In genomic region chr12:104738931-104739330, GRCm38 (mm10) we compare ENCODE assay signal across 20 mouse cellular contexts. TPM values are rescaled to one million over a fixed set of nuclear protein-coding genes. Genes with fewer than 3 reads are reported as not detected.
DNase-seq lines count a peak whose midpoint lies in the region; ATAC-seq and TF ChIP-seq lines count a peak whose summit lies in the region.
"Had no signal": no experiment of that assay in that cellular context is flagged by ENCODE, and none has a peak within 500 bp of the region (broad histone marks: within the 10 kb centered on the region; RNA-seq: fewer than 3 reads in every experiment).

No protein-coding gene starts in this region.

- no peak for TF ChIP-seq CTCF in stomach, postnatal 0 days (IDR thresholded peaks at IDR 0.05; ENCODE audit: low read depth)

- no peak overlapping the region for H3K4me2 ChIP-seq in embryonic facial prominence, embryonic 14.5 days (ENCODE audit: low read depth, low read length)
- H3K4me2 ChIP-seq in midbrain, embryonic 13.5 days (replicated peaks): no peak overlapping the region
- H3K4me2 ChIP-seq in midbrain, embryonic 14.5 days (ENCODE audit: low read length): no peak overlapping the region
- H3K4me2 ChIP-seq in forebrain, embryonic 16.5 days (ENCODE audit: low read length): no peak overlapping the region
- H3K4me2 ChIP-seq in stomach, postnatal 0 days (replicated peaks; ENCODE audit: low read depth): no peak overlapping the region
- H3K4me2 ChIP-seq in intestine, embryonic 16.5 days (ENCODE audit: low read depth, low read length): no peak overlapping the region
- H3K4me2 ChIP-seq: heart, embryonic 12.5 days; limb, embryonic 15.5 days; liver, embryonic 15.5 days; lung, embryonic 15.5 days; midbrain, embryonic 15.5 days; neural tube, embryonic 12.5 days had no signal

- peaks cover 16% of the 10 kb centered on the region for H3K4me1 ChIP-seq in embryonic facial prominence, embryonic 14.5 days (ENCODE audit: control insufficient read depth, insufficient read depth, low read length)
- peaks cover 59% of the 10 kb centered on the region for H3K4me1 ChIP-seq in embryonic facial prominence, embryonic 10.5 days
- peaks cover 81% of the 10 kb centered on the region for H3K4me1 ChIP-seq in midbrain, embryonic 13.5 days (replicated peaks)
- H3K4me1 ChIP-seq in midbrain, embryonic 14.5 days (ENCODE audit: control insufficient read depth, insufficient read depth, low read length): peaks cover 44% of the 10 kb centered on the region
- H3K4me1 ChIP-seq in forebrain, embryonic 16.5 days (replicated peaks; ENCODE audit: control insufficient read depth, insufficient read depth, low read length): peaks cover 51% of the 10 kb centered on the region
- H3K4me1 ChIP-seq in stomach, postnatal 0 days (replicated peaks; ENCODE audit: control insufficient read depth, insufficient read depth): peaks cover 4% of the 10 kb centered on the region; the same call in 1 of the 2 replicates
- peaks cover 3% of the 10 kb centered on the region; the same call in 1 of the 2 replicates for H3K4me1 ChIP-seq in intestine, embryonic 16.5 days (ENCODE audit: control insufficient read depth, insufficient read depth, low read length)

- peaks cover 24% of the 10 kb centered on the region for H3K36me3 ChIP-seq in embryonic facial prominence, embryonic 14.5 days (ENCODE audit: control insufficient read depth, insufficient read depth, low read length)
- H3K36me3 ChIP-seq in embryonic facial prominence, embryonic 10.5 days (replicated peaks): peaks cover 39% of the 10 kb centered on the region
- no peaks in the 10 kb centered on the region for H3K36me3 ChIP-seq in midbrain, embryonic 13.5 days
- no peaks in the 10 kb centered on the region for H3K36me3 ChIP-seq in midbrain, embryonic 14.5 days (ENCODE audit: control insufficient read depth, insufficient read depth, low read length)
- H3K36me3 ChIP-seq in forebrain, embryonic 16.5 days (ENCODE audit: control insufficient read depth, insufficient read depth): no peaks in the 10 kb centered on the region
- H3K36me3 ChIP-seq in stomach, postnatal 0 days (ENCODE audit: control insufficient read depth, insufficient read depth, low read length): no peaks in the 10 kb centered on the region; the same call in 1 of the 2 replicates
- H3K36me3 ChIP-seq in intestine, embryonic 16.5 days (ENCODE audit: control insufficient read depth, insufficient read depth, low read length): no peaks in the 10 kb centered on the region
- H3K36me3 ChIP-seq: midbrain, embryonic 15.5 days had no signal

- no peak overlapping the region for H3K9ac ChIP-seq in embryonic facial prominence, embryonic 14.5 days (ENCODE audit: low read depth, low read length)
- 0 out of 2 replicates have a peak overlapping the region, but pooled peaks have one; percentile 39 for H3K9ac ChIP-seq in midbrain, embryonic 13.5 days (replicated peaks)
- H3K9ac ChIP-seq in midbrain, embryonic 14.5 days (replicated peaks; ENCODE audit: low read length): no peak overlapping the region
- no peak overlapping the region for H3K9ac ChIP-seq in forebrain, embryonic 16.5 days (replicated peaks; ENCODE audit: low read depth, low read length)
- H3K9ac ChIP-seq in stomach, postnatal 0 days (ENCODE audit: low read length): no peak overlapping the region
- no peak overlapping the region for H3K9ac ChIP-seq in intestine, embryonic 16.5 days (ENCODE audit: low read depth, low read length)
- H3K9ac ChIP-seq: limb, embryonic 15.5 days; liver, embryonic 15.5 days; lung, embryonic 15.5 days; midbrain, embryonic 15.5 days; neural tube, embryonic 12.5 days had no signal

- no peaks in the 10 kb centered on the region for H3K9me3 ChIP-seq in embryonic facial prominence, embryonic 14.5 days (ENCODE audit: control insufficient read depth, low read length)
- H3K9me3 ChIP-seq in embryonic facial prominence, embryonic 10.5 days: no peaks in the 10 kb centered on the region
- no peaks in the 10 kb centered on the region for H3K9me3 ChIP-seq in midbrain, embryonic 13.5 days
- no peaks in the 10 kb centered on the region for H3K9me3 ChIP-seq in midbrain, embryonic 14.5 days (ENCODE audit: control insufficient read depth, low read length)
- no peaks in the 10 kb centered on the region for H3K9me3 ChIP-seq in forebrain, embryonic 16.5 days (ENCODE audit: control insufficient read depth, low read length)
- H3K9me3 ChIP-seq in stomach, postnatal 0 days (ENCODE audit: control insufficient read depth, low read length): no peaks in the 10 kb centered on the region
- no peaks in the 10 kb centered on the region for H3K9me3 ChIP-seq in intestine, embryonic 16.5 days (ENCODE audit: control insufficient read depth, low read length)
- H3K9me3 ChIP-seq: heart, embryonic 12.5 days; limb, embryonic 15.5 days; liver, embryonic 15.5 days; lung, embryonic 15.5 days; midbrain, embryonic 15.5 days; neural tube, embryonic 12.5 days had no signal

- no peak overlapping the region for H3K4me3 ChIP-seq in embryonic facial prominence, embryonic 14.5 days (ENCODE audit: low read depth, low read length)
- no peak overlapping the region for H3K4me3 ChIP-seq in embryonic facial prominence, embryonic 10.5 days
- no peak overlapping the region for H3K4me3 ChIP-seq in midbrain, embryonic 13.5 days (replicated peaks)
- H3K4me3 ChIP-seq in midbrain, embryonic 14.5 days (replicated peaks; ENCODE audit: low read depth, low read length): no peak overlapping the region
- H3K4me3 ChIP-seq in forebrain, embryonic 16.5 days (replicated peaks; ENCODE audit: low read length): no peak overlapping the region
- no peak overlapping the region for H3K4me3 ChIP-seq in stomach, postnatal 0 days (ENCODE audit: low read depth, low read length)
- H3K4me3 ChIP-seq in intestine, embryonic 16.5 days (ENCODE audit: low read length): no peak overlapping the region
- H3K4me3 ChIP-seq: heart, embryonic 12.5 days; limb, embryonic 15.5 days; liver, embryonic 15.5 days; lung, embryonic 15.5 days; midbrain, embryonic 15.5 days; neural tube, embryonic 12.5 days had no signal

- no peak overlapping the region for H3K27ac ChIP-seq in embryonic facial prominence, embryonic 14.5 days (replicated peaks; ENCODE audit: low read depth, low read length)
- no peak overlapping the region for H3K27ac ChIP-seq in embryonic facial prominence, embryonic 10.5 days (replicated peaks)
- H3K27ac ChIP-seq in midbrain, embryonic 13.5 days: no peak overlapping the region
- no peak overlapping the region for H3K27ac ChIP-seq in midbrain, embryonic 14.5 days (replicated peaks; ENCODE audit: low read depth, low read length)
- no peak overlapping the region for H3K27ac ChIP-seq in forebrain, embryonic 16.5 days (ENCODE audit: low read length)
- H3K27ac ChIP-seq in stomach, postnatal 0 days (replicated peaks): no peak overlapping the region
- H3K27ac ChIP-seq in intestine, embryonic 16.5 days (ENCODE audit: low read length): no peak overlapping the region
- H3K27ac ChIP-seq: limb, embryonic 15.5 days; liver, embryonic 15.5 days; lung, embryonic 15.5 days; midbrain, embryonic 15.5 days; neural tube, embryonic 12.5 days had no signal

- 0 out of 2 replicates have a peak, but pooled peaks have one; percentile 7 for ATAC-seq in embryonic facial prominence, embryonic 14.5 days (ENCODE audit: low read depth)
- ATAC-seq in midbrain, embryonic 13.5 days: 0 out of 2 replicates have a peak, but pooled peaks have one; percentile 12
- ATAC-seq in midbrain, embryonic 14.5 days (ENCODE audit: low FRiP score, low TSS enrichment): no peak
- peak; percentile 24; the same call in 1 of the 2 replicates for ATAC-seq in forebrain, embryonic 16.5 days
- ATAC-seq in stomach, postnatal 0 days (ENCODE audit: low FRiP score, low TSS enrichment): peak; percentile 26; the same call in 1 of the 2 replicates
- no peak for ATAC-seq in intestine, embryonic 16.5 days
- ATAC-seq: CD4-positive, CD25-positive, alpha-beta regulatory T cell, adult 4 months; midbrain, embryonic 15.5 days had no signal

- no peak for TF ChIP-seq EP300 in stomach, postnatal 0 days (optimal IDR thresholded peaks at IDR 0.05)

- DNase-seq in embryonic facial prominence, embryonic 14.5 days (ENCODE audit: low spot score): no peak
- no peak for DNase-seq in embryonic facial prominence, embryonic 10.5 days (ENCODE audit: low spot score)
- no peak for DNase-seq in midbrain, embryonic 14.5 days
- DNase-seq in stomach, postnatal 0 days (ENCODE audit: low spot score): no peak
- no peak for DNase-seq in thymus, postnatal 4 days
- DNase-seq: adrenal gland, postnatal 25 days; cerebellum, adult 18-20 months; gastrocnemius, postnatal 14 days; heart, postnatal 10 days; thymus, postnatal 36 days had no signal

- H3K27me3 ChIP-seq in embryonic facial prominence, embryonic 14.5 days (replicated peaks; ENCODE audit: control insufficient read depth, insufficient read depth, low read length): no peaks in the 10 kb centered on the region
- no peaks in the 10 kb centered on the region for H3K27me3 ChIP-seq in embryonic facial prominence, embryonic 10.5 days (replicated peaks; ENCODE audit: low read depth, poor library complexity, severe bottlenecking)
- H3K27me3 ChIP-seq in midbrain, embryonic 13.5 days: no peaks in the 10 kb centered on the region
- H3K27me3 ChIP-seq in midbrain, embryonic 14.5 days (ENCODE audit: control insufficient read depth, insufficient read depth, low read length): no peaks in the 10 kb centered on the region
- H3K27me3 ChIP-seq in forebrain, embryonic 16.5 days (replicated peaks; ENCODE audit: control insufficient read depth, insufficient read depth, low read length): no peaks in the 10 kb centered on the region
- H3K27me3 ChIP-seq in stomach, postnatal 0 days (ENCODE audit: control insufficient read depth, insufficient read depth, low read length): no peaks in the 10 kb centered on the region
- H3K27me3 ChIP-seq in intestine, embryonic 16.5 days (replicated peaks; ENCODE audit: control insufficient read depth, insufficient read depth, low read length): no peaks in the 10 kb centered on the region
- H3K27me3 ChIP-seq: heart, embryonic 12.5 days; limb, embryonic 15.5 days; liver, embryonic 15.5 days; lung, embryonic 15.5 days; midbrain, embryonic 15.5 days; neural tube, embryonic 12.5 days had no signal

- WGBS in embryonic facial prominence, embryonic 14.5 days: 60% methylated on average over 3 of the region's 3 CpGs
- 80% methylated on average over 3 of the region's 3 CpGs for WGBS in embryonic facial prominence, embryonic 10.5 days
- WGBS in midbrain, embryonic 13.5 days: 49% methylated on average over 3 of the region's 3 CpGs
- 49% methylated on average over 3 of the region's 3 CpGs for WGBS in midbrain, embryonic 14.5 days
- WGBS in forebrain, embryonic 16.5 days: 14% methylated on average over 3 of the region's 3 CpGs
- WGBS in stomach, postnatal 0 days: 31% methylated on average over 3 of the region's 3 CpGs
- 54% methylated on average over 3 of the region's 3 CpGs for WGBS in intestine, embryonic 16.5 days

RNA-seq across cellular contexts. Expression of gene Dicer1, which starts 12.8 kb away (rescaled TPM):
- polyA plus RNA-seq in embryonic facial prominence, embryonic 14.5 days (2014; fragmentation: Nextera tagmentation; extraction: Ambion mirVana): 18.6 and 19.5 TPM in 2 replicates
- 52.6 and 54.6 TPM in 2 replicates for polyA plus RNA-seq in embryonic facial prominence, embryonic 10.5 days (2016; fragmentation: Nextera tagmentation; extraction: Ambion mirVana)
- 52.3 and 53.9 TPM in 2 replicates for polyA plus RNA-seq in midbrain, embryonic 13.5 days (2015; fragmentation: Nextera tagmentation; extraction: Ambion mirVana)
- 34.2 and 37.9 TPM in 2 replicates for polyA plus RNA-seq in midbrain, embryonic 14.5 days (2014; fragmentation: Nextera tagmentation; extraction: Ambion mirVana)
- polyA plus RNA-seq in forebrain, embryonic 16.5 days (2015; fragmentation: Nextera tagmentation; extraction: Ambion mirVana): 40.3 and 40.7 TPM in 2 replicates
- 12.6 and 13.7 TPM in 2 replicates for polyA plus RNA-seq in stomach, postnatal 0 days (2015; fragmentation: Nextera tagmentation; extraction: Ambion mirVana)
- 10.4 and 11.2 TPM in 2 replicates for polyA plus RNA-seq in intestine, embryonic 16.5 days (2015; fragmentation: Nextera tagmentation; extraction: Ambion mirVana)

Comparison
In these comparisons a context has a peak if more than half of its experiments do, and no peak if none do; other contexts are left out.
1. ATAC-seq: peak in embryonic facial prominence, embryonic 14.5 days (single experiment), midbrain, embryonic 13.5 days (single experiment), forebrain, embryonic 16.5 days (single experiment) and stomach, postnatal 0 days (single experiment); none in midbrain, embryonic 14.5 days (single experiment) and intestine, embryonic 16.5 days (single experiment).